Mouse (Mus musculus): ENCODE data around the gene Gtf3c5.

Gene Gtf3c5

DNA sequence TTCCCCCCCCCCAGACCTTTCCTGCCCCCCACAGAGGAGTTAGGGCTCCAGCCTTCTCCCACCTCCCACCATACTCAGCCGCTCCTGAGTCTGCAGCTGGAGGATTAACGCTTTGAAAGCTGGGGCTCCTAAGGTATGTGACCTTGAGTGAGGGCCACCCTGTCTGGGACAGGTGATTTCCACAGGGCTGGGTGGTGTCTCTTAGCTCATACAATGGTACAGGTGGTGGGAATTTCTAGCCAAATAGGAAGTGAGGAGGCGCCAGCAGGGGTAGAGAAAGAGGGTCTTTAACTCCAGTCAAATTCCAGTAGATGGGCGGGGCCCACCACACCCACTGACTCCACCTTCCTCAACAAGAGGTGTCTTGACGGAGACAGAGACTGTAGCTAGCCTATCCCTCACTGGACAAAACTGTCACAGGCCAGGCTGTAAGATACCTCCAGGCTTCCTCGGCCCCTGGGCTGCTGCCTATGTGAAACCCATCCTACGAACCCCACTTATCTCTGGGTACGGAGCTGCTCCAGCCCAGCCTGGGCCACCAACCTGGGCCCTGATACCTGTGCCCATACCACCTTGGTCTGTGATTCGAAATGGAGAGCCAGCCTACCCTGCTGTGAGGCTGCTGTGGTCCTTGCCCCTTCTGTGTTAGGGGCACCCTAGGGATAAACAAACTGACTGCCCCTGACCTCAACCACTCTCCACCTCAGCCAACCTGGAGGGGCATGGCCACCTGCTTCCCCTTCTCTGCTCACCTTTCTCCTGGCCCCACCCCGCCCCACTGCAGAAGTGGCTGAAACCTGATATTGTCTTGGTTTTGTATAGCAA is 24.0 kb upstream of the Gtf3c5 start:
- no peak for DNase-seq (ENCODE audit: low spot score)

DNA sequence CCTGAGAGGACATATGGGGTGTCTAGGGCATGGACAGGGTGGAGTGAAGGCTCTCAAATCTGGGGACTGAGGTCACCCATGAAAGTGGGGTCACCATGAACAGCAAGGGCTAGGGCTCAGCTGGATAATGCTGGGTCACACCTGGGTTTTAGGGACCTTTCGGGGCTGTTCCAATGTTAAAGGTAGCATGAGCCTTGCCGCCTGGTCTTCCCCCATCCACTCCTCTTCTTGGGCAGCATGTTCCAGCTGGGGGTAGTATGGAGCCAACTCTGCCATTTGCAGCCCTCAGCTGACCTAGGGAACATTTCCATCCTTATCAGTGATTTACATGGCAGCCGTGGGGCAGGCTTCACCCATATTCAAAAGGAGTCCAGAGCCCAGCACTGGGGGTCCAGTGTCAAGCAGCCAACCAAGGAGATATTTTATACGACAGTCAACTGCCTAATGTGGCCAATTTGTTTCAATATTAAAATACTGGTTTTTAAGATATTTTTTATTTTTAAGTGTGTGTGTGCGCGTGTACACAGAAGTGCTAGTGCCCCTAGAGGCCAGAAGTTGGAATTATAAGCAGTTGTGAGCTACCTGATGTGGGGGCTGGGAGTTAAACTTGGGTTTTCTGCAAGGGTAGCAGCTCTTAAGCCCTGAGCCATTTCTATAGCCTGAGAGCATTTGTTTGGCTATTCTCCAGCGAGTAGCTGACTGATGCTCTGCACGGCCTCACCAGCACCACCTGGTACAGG is 23.2 kb upstream of the Gtf3c5 start:
- no peak for DNase-seq (ENCODE audit: low spot score)

DNA sequence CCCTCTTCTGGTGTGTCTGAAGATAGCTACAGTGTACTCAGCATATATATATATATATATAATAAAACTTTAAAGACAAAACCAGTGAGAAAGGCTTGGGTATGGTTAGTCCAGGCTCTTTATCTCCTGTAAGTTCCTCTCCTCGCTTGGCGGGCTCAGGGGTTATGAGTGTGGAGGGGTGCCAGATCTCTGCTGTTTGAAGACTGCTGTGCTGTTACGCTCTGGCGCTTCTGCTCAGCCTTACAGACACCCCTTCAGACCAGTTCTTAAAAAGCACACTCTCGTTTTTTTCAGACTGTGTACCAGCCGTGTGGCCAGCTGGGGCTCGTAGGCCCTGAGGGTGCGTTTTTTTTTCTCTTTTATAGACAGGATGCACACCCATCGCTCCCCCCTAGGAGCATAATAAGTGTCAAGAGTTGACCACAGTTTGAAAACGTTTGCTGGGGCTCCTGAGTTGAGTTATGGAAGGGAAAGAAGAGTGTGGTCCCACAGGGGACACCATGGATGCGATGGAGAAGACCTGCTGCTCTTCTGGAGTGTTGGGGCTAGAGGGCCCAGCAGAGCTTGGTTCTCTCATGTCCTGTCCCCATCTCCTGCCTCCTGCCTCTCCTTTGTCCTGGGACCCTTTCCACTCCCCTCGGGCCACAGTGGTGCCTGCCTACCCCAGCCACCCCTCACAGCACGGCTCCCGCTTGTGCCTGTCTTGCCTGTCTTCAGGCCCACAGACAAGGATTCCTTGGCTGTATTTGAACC is 22.4 kb upstream of the Gtf3c5 start:
- DNase-seq (ENCODE audit: low spot score) = no peak

DNA sequence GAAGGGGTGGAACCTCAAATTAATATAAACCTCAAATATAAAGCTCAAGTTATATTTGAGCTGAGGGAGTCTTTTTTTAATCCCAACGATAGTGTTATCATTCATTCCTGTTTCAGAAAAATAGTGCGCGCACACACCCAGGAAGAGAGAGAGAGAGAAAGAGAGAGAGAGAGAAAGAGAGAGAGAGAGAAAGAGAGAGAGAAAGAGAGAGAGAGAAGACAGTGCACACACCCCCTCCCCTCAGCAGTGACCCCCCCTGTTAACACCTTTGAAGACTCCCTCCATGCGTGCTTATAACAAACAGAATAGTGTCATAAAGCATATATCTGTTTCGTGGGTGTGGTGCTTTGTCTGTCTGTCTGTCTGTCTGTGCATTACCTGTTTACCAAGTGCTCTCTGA is 20.0 kb upstream of the Gtf3c5 start:
- DNase-seq (ENCODE audit: low spot score) = no peak

DNA sequence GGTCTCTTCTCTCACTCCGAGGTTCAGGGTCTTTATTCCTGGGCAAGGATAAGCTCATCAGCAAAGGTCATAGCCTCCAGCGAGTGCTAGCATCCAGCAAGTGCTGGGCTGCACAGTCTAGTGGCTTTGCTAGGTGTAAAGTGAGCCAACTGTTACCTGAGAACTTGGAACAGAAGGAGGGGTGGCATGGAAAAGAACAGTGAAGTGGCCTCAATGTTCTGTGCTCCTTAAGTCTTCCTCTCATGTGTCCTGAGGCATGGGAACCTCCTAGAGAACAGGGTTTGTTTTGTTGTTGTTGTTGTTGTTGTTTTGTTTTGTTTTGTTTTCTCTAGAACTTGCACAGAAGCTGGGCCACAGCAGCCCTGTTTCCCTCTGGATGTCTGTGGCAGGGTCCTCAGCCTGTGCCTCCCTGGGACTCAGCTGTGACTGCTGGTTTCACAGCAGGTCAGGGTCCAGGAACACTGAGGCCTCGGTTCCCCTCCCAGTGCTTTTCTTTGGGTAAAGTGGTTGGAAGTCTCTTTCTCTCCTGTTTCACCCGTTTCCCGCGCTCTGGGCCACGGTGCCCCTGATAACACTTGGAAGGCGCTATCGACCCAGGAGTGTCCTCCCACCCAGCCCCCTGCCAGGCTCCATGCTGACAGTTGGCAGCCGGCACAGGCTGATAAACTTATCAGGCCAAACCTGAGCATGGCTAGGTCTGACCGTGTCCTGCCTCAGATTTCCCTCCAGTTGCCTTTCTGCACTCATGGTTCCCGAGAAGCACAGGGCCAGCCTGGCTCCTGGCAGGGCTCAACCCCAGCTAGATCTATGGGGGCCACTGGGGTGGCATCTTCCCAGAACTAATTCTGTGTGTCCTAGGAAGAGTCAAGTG is 18.4 kb upstream of the Gtf3c5 start:
- DNase-seq (ENCODE audit: low spot score) = no peak

DNA sequence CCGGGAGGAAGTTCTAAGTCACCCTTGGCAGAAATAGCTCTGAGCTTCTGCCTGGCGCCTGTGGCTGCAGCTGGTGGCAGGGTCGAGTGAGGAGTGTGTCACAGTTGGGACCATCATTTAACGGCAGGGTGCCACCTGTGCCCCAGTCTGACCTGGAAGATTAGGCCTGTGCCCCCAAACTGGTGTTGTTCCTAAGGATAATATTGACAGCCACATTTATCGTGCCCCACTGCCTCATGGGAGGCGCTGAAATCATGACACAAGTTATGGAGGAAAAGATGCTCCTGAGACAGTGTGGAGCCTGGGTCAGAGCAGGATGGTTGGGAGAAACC is 16.0 kb upstream of the Gtf3c5 start:
- DNase-seq (ENCODE audit: low spot score) = no peak

DNA sequence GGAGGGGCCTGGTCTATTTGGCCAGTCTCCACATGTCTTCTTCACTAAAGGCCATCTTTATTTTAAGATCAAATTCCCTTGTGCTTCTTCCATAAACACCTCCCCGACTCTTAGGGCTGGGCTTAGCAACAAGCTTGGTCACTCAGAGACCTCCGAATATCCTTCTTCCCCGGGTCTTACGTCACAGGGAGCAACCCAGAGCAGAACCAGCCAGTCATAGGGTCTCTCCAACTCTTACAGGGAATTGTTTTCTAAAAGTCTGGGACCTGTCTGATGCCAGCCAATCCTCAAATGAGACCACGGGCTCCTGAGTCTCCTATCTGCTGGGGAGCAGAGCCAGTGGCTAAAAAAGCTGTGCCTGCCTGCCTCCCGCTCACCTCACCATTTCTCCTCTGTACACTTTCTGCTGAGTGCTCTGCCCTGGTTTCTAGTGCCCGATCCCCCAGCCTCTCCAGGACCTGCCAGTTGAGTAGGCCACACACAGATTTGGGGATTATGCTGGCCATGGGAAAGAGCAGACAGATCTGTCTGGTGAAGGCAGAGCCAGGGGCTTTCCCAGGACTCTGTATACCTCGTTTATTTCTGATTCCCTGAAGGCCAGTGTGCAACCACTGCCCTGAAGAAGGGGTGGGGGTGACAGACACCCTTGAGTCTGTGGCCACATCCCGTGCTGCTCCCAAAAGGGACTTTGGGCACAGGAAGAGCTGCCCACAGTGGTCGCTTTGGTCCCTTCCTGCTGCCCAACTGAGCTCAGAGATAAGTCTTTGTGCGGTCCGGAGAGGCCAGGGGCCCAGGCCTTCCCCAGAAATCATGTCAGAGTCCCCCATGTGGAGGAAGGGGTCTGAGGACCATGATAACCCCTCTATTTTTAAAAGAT is 15.4 kb upstream of the Gtf3c5 start:
- DNase-seq (ENCODE audit: low spot score) = no peak

DNA sequence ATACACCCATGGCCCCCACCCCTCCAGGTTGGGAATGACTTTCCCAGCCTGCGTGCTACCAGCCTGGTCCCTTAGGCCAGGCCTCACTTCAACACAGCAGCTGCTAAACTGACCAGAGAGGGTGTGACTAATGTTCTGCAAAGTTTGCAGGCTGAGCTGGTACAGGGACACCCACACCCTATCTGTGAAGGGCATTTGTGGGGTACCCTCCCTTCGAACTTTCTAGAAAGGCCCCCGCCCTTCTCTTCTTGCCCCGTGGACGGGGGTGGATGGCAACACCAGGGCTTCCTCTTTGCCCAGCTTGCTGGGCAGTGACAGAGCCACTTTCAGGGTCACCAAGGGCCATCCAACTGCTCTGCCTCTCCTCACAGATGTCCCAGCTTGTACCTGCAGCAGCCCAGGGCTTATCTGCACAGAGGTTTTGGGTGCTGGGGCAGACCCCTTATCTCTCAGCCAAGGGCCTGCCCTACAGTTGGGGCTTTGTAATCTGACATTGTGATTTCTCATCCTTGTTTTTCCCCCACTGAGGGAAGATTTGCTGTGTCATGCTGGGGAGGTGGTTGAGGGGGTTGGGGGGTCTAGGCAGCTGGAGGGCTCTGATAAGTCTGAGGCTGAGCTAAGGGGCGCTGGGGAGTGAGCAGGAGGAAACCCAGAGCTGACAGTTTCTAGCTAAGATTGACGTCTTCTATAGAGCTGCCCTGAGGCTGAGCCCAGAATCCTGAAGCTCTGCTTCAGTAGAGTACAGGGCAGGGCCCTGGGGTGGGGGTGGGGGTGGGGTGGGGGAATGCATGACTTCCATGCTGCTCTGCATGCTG is 14.4 kb upstream of the Gtf3c5 start:
- DNase-seq (ENCODE audit: low spot score) = no peak

DNA sequence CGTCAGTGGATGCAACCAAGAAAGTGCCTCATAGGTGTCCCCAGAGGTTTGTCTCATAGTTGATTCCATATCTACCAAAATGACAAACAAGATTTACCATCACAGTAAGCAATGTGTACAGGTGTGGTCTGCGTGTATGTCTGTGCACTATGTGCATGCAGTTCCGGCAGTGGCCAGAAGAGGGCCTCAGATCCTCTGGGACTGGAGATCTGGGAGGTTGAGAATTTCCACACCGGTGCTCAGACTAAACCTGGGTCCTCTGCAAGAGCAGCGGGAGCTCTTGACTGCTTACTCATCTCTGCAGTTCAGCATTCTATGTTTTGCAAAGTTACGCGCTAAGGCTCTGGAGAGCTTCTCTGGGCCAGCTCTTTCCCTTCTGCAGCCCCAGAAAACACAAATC is 13.4 kb upstream of the Gtf3c5 start:
- DNase-seq (ENCODE audit: low spot score) = no peak

DNA sequence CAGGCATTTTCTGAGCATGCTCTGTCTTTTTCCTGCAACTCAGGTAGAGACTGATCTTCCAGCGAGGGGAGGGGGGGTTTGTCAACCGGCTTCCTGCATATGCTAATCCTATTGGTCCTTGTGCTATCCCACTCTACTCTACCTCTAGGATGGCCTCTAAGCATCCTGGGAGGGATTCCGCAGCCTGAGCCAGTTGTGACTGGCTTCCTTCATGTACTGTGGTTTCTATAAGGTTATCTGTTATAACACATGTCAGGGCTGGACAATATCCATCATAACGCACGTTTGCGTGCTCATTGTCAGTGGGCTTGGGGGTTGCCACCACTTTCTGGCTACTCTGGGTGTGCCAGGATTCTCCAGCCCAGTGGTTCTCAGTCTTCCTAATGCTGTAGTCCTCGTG is 12.5 kb upstream of the Gtf3c5 start:
- DNase-seq (ENCODE audit: low spot score) = no peak

DNA sequence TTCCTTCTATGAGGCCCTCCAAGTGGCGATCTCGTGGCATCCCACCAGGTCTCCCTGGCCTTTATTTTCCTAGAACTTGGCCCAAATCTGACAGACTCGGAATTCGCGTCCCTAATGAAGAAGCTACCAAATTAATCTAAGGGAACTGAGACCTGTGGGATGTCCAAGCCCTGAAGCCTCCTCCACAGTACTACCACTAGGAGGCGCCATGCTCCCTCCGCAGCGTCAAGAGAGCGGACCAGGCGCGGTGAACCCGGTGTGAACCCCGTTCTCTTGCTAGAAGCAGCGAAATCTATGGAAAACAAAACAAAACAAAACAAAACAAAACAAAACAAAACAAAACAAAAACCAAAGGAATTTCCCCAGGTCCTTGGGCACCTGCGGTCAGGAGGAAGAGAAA is 9.3 kb upstream of the Gtf3c5 start:
- peak; percentile 38 for DNase-seq (ENCODE audit: low spot score)

DNA sequence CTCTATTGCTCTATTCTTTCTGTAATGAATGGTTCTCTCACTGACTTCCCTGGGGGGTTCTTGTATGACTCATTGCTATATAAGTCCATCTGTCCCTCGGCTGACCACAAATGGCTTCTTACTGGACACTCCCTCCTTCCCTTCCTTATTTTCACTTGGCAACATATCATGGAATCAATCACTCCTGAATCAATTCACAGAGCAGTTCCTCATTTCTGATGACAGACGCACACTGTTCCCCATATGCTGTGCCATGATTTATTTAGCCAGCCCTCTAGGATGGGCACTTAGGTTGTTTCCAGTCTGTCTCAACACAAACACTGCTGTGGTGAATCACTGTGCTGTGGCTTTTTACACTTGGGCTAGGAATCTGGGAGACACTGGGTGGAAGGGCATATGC is 7.9 kb upstream of the Gtf3c5 start:
- DNase-seq (ENCODE audit: low spot score) = no peak

DNA sequence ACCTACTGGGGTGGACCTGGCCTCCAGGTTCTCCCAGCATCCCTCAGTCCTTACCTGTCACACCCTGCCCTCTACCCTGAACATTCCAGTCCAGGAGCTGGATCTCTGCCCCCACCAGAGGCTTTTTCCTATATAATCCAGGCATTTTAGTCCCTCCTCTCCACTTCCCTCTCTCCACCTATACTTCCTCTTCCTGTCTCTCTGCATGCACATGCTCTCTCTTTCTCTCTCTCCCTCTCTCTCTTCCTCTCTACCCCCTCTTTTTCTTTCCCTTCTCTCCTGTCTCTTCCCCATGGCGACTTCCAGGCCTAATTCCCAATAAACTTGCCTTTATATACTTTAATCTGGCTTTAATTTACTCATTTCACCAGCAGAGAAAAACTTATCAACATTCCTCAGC is 5.0 kb upstream of the Gtf3c5 start:
- no peak for DNase-seq (ENCODE audit: low spot score)

DNA sequence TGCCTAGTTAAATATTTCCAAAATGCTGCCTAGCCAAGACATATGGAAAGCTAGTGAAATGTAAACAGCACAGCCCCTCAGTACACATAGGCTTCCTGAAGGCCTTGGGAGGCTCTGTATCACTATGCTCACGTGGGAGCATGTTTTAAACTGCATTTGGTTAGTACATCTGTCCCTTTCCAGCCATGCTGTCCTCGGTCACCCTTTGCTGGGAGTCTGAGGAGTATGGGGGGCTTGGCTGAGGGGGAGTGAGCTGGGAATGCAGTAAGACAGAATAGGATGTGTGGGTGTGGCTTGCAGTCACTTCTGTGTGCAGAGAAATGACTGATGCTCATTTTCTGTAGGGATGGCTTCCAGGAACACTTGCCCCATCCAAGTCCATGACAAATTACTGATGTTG is 2.2 kb upstream of the Gtf3c5 start:
- no peak for DNase-seq (ENCODE audit: low spot score)

DNA sequence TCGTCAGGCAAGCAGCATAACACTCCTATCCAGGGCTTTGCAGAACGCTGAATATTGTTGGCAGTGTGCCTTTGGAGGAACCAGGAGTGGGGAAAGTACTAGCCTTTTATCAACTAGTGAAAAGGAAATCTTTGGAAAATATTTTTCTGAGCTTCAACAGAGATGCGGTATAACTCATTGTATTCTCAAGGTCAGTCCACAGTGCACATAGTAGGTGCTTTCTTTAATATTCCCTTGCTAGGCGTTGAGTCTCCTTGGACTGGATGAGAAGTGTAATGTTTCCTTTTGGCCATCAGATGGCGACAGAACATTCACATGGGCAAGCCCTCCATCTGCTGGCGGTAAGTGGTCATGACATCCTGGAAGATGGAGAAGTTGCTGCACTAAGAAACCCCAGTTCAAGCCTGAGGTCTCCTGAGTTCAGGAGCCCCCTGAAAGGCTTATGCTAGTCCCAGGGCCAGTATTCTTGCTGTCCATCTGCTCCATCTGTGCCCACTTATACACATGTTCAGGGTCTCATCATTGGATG is 1.6 kb upstream of the Gtf3c5 start:
- DNase-seq (ENCODE audit: low spot score) = peak; percentile 86

DNA sequence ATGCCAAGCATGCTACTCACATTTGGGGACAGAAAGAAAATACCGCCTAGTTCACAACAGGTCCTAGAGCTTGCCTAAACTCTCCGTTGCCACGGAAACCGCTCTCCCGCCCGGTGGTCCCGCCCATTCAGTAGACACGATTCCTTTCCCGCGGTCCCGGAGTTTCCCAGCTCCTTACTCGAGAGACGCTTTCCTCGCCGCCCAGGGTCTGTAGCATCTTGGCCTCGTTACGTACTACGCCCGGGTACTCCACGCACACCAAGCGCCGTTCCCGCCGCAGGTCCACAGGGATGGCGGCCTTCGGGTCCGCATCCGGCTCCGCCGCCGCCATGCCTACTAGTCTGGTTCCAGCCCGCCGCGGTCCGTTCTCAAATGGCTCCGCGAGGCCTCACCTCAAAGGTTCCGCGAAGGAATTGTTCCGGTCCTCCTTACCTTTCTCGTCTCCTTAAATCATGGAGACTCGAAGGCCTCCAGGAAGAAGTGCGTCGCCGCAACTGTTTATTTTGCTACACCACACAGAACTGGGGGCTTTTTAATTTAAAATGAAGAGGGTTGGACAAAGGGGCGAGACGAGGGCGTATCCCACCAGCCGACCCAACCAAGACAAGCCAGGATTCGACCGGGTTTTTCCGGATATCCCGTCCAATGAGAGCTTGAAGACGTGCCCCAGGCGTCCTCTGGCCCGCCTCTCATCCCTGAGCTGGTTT is 751 bp downstream of the Gtf3c5 start:
- peak; percentile 89 for DNase-seq (ENCODE audit: low spot score)

DNA sequence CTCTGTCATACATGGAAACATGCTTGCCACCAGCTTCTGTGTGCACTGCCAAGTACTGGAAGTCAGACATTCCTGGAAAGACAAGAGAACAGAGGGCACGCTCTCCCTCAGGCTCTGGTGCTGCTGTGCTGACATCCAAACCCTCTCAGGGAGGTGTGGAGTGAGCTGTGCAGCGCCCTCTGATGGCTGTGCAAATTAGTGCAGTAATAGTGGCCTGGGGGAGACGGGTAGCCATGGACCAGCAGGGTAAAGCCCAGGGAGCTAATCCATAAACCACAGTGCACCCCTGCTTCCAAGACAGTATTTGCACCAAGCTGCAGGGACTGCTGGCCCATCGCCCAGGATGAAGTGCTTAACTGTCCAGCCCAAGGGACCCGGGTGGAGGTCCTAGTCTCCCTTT is 5.5 kb downstream of the Gtf3c5 start:
- no peak for DNase-seq (ENCODE audit: low spot score)

DNA sequence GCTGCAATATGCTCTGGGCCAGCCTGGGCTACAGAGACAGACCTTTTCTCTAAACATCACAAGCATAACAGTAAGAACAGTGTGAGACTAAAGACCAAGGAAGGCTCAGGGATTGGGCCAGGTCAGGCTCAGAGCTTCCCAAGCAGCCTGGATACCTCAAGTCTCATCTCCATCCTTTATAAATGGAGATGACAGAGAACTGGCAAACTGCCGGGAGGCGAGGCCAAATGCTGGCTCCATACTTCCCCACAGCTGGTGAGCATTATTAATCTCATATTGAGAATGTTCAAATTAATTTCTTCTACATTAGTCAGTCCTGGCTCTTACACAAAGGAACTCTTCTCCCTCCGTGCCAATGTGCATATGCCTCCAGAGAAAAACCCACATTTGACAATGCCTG is 6.7 kb downstream of the Gtf3c5 start:
- no peak for DNase-seq (ENCODE audit: low spot score)

DNA sequence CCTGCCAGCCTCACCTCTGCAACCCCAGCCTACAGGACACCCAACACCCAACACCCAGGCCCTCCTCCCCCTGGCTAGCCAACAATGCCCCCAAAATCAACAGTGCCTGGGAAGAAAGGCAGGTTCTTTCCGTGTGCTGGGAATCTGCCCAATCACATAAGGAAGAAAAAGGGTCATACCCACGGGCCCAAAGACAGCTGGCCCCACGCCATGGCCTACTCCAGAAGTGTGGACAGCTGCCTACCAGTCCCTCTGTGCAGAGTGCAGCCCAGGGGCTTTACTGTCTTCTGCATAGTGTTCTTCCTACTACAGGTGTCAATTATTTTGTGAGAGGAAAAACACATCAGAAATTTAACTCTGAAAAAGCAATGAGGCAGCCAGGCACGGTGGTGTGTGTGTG is 8.2 kb downstream of the Gtf3c5 start:
- no peak for DNase-seq (ENCODE audit: low spot score)
